Mouse (Mus musculus): ENCODE measurements around the gene Hdlbp. TPM values are rescaled to one million over a fixed set of nuclear protein-coding genes. Genes with fewer than 3 reads are reported as not detected.
"Not testable (repeated sequence)": the region's sequence is repeated elsewhere in the genome, so short reads cannot be mapped to it uniquely, and the experiment has no call there.

The Hdlbp gene
- polyA plus RNA-seq, 1 experiment from 2014 or later: 142 TPM

GRCm38 (mm10) chr1:93459101-93459500 lies 19.5 kb downstream of the Hdlbp start:
- Histone ChIP-seq H3K36me3 (ENCODE audit: control insufficient read depth, insufficient read depth, low read length) (no peaks in the 10 kb centered on the region), H3K9ac (ENCODE audit: low read length) (no peak overlapping the region), H3K4me1 (replicated peaks; ENCODE audit: control insufficient read depth, insufficient read depth, low read length) (no peaks in the 10 kb centered on the region), H3K4me3 (ENCODE audit: low read depth, low read length) (no peak overlapping the region), H3K27me3 (replicated peaks; ENCODE audit: control insufficient read depth, insufficient read depth, low read length) (no peaks in the 10 kb centered on the region), H3K4me2 (ENCODE audit: low read length) (no peak overlapping the region), H3K27ac (ENCODE audit: low read depth) (no peak overlapping the region), H3K9me3 (ENCODE audit: control insufficient read depth, low read length) (no peaks in the 10 kb centered on the region)
- 69% methylated on average over 3 of the region's 3 CpGs for WGBS
- DNase-seq (ENCODE audit: low spot score): no peak
- no peak for ATAC-seq (replicated peaks; ENCODE audit: low FRiP score, low TSS enrichment, low read depth)

DNA sequence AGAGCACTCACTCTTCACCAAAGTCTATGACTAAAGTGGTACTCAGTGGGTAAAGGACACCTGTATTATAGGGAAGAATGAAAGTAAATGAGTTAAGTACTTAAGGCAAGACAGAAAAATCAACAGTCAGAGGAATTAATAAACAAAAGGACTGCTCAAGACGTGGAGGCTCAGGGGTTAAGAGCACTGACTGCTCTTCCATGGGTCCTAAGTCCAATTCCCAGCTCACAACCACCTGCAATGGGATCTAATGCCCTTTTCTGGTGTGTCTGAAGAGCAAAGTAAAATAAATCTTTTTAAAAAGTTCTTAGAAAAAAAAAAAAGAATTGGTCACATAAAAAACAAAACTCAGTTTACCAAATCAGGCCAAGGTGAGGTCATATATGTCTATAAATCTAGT lies 20.3 kb downstream of the Hdlbp start:
- no peak overlapping the region for H3K4me3 ChIP-seq (ENCODE audit: low read depth, low read length)
- H3K9ac ChIP-seq (ENCODE audit: low read length): no peak overlapping the region
- WGBS: 18% methylated on average over 1 of the region's 1 CpGs
- H3K4me1 ChIP-seq (replicated peaks; ENCODE audit: control insufficient read depth, insufficient read depth, low read length): no peaks in the 10 kb centered on the region
- H3K27ac ChIP-seq (ENCODE audit: low read depth): no peak overlapping the region
- H3K36me3 ChIP-seq (ENCODE audit: control insufficient read depth, insufficient read depth, low read length): no peaks in the 10 kb centered on the region
- H3K27me3 ChIP-seq (replicated peaks; ENCODE audit: control insufficient read depth, insufficient read depth, low read length): no peaks in the 10 kb centered on the region
- H3K4me2 ChIP-seq (ENCODE audit: low read length): no peak overlapping the region
- no peaks in the 10 kb centered on the region for H3K9me3 ChIP-seq (ENCODE audit: control insufficient read depth, low read length)
- DNase-seq (ENCODE audit: low spot score): peak; percentile 34
- no peak for ATAC-seq (replicated peaks; ENCODE audit: low FRiP score, low TSS enrichment, low read depth)

GRCm38 (mm10) chr1:93453721-93454255 lies 24.8 kb downstream of the Hdlbp start:
- no peak overlapping the region for H3K27ac ChIP-seq (ENCODE audit: low read depth)
- ATAC-seq (replicated peaks; ENCODE audit: low FRiP score, low TSS enrichment, low read depth) (no peak), DNase-seq (ENCODE audit: low spot score) (peak; percentile 12)
- H3K4me3 ChIP-seq (ENCODE audit: low read depth, low read length): no peak overlapping the region
- H3K4me2 ChIP-seq (ENCODE audit: low read length): no peak overlapping the region
- no peak overlapping the region for H3K9ac ChIP-seq (ENCODE audit: low read length)
- H3K4me1 ChIP-seq (replicated peaks; ENCODE audit: control insufficient read depth, insufficient read depth, low read length): no peaks in the 10 kb centered on the region
- H3K27me3 ChIP-seq (replicated peaks; ENCODE audit: control insufficient read depth, insufficient read depth, low read length): no peaks in the 10 kb centered on the region
- H3K9me3 ChIP-seq (ENCODE audit: control insufficient read depth, low read length): no peaks in the 10 kb centered on the region
- H3K36me3 ChIP-seq (ENCODE audit: control insufficient read depth, insufficient read depth, low read length): no peaks in the 10 kb centered on the region

GRCm38 (mm10) chr1:93450118-93450517 lies 28.5 kb downstream of the Hdlbp start:
- H3K27me3 ChIP-seq (replicated peaks; ENCODE audit: control insufficient read depth, insufficient read depth, low read length); H3K27ac ChIP-seq (ENCODE audit: low read depth); ATAC-seq (replicated peaks; ENCODE audit: low FRiP score, low TSS enrichment, low read depth); H3K4me3 ChIP-seq (ENCODE audit: low read depth, low read length); H3K4me2 ChIP-seq (ENCODE audit: low read length); DNase-seq (ENCODE audit: low spot score); H3K9me3 ChIP-seq (ENCODE audit: control insufficient read depth, low read length); H3K4me1 ChIP-seq (replicated peaks; ENCODE audit: control insufficient read depth, insufficient read depth, low read length); H3K36me3 ChIP-seq (ENCODE audit: control insufficient read depth, insufficient read depth, low read length); H3K9ac ChIP-seq (ENCODE audit: low read length): not testable (repeated sequence)
- WGBS: 84% methylated on average over 5 of the region's 5 CpGs

DNA sequence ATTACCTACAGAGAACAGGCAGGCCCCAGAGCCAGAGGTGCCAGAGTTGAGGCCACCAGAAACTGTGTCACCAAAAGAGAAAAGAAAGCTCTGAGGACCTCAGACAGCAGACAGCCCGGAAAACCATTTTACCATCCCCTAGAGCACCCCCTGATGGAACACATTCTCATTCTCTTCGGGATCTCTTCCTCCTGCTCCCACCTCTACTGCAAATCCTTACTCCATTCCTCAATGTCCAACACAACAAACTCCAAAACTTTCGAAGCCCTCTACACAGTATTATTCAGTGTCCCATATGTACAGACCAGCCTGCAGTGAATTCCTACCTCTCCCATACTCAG lies 32.8 kb downstream of the Hdlbp start:
- H3K9me3 ChIP-seq (ENCODE audit: control insufficient read depth, low read length): no peaks in the 10 kb centered on the region
- peak overlapping the region; percentile 46 for H3K4me2 ChIP-seq (ENCODE audit: low read length)
- H3K9ac ChIP-seq (ENCODE audit: low read length): peak overlapping the region; percentile 79
- peaks cover 24% of the 10 kb centered on the region for H3K4me1 ChIP-seq (replicated peaks; ENCODE audit: control insufficient read depth, insufficient read depth, low read length)
- ATAC-seq (replicated peaks; ENCODE audit: low FRiP score, low TSS enrichment, low read depth) (peak; percentile 44), DNase-seq (ENCODE audit: low spot score) (no peak)
- H3K27ac ChIP-seq (ENCODE audit: low read depth): peak overlapping the region; percentile 95
- H3K27me3 ChIP-seq (replicated peaks; ENCODE audit: control insufficient read depth, insufficient read depth, low read length): no peaks in the 10 kb centered on the region
- H3K36me3 ChIP-seq (ENCODE audit: control insufficient read depth, insufficient read depth, low read length): peaks cover 24% of the 10 kb centered on the region
- 9% methylated on average over 3 of the region's 3 CpGs for whole genome bisulfite sequencing
- peak overlapping the region; percentile 74 for H3K4me3 ChIP-seq (ENCODE audit: low read depth, low read length)

DNA sequence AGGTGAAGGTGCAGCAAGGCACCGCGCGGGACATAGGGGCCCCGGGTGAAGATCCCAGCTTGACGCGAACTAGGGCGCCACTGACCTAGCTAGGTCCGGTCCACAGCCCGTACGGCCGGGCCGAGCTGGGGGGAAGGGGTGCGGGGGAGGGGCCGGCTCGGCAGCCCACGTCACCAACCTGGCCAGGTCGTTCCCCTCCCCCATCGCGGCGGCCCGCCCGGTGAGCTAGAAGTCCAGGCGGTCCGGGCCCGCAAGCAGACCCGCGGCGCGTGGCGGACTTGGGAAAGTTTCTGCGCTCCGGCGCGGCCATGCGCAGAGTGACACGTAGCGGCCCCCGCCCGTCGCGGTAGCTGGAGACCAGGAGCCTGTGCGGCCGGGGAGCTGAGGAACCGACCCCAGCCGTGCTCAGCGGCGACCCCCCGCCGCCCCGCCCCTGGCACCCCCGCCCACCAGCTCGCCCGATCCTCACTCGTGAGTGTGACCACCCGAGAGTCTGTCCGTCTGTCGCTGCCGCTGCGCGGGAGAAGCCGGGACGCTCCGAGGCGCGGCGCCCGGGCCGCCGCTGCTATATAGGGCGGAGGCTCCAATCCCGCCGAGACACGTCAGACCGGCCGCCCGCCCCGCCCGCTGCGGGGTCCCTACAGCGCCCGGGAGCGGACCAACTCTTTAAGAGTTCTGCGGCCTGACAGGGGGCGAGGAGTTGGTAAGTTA lies 33.3 kb downstream of the Hdlbp start:
- peaks cover 24% of the 10 kb centered on the region for H3K4me1 ChIP-seq (replicated peaks; ENCODE audit: control insufficient read depth, insufficient read depth, low read length)
- H3K9ac ChIP-seq (ENCODE audit: low read length): peak overlapping the region; percentile 79
- under 1% methylated on average over 70 of the region's 84 CpGs for WGBS
- H3K36me3 ChIP-seq (ENCODE audit: control insufficient read depth, insufficient read depth, low read length): peaks cover 29% of the 10 kb centered on the region
- H3K9me3 ChIP-seq (ENCODE audit: control insufficient read depth, low read length): no peaks in the 10 kb centered on the region
- peak overlapping the region; percentile 95 for H3K27ac ChIP-seq (ENCODE audit: low read depth)
- peak; percentile 93 for DNase-seq (ENCODE audit: low spot score)
- peak overlapping the region; percentile 74 for H3K4me3 ChIP-seq (ENCODE audit: low read depth, low read length)
- no peaks in the 10 kb centered on the region for H3K27me3 ChIP-seq (replicated peaks; ENCODE audit: control insufficient read depth, insufficient read depth, low read length)
- H3K4me2 ChIP-seq (ENCODE audit: low read length): peak overlapping the region; percentile 46
- peak; percentile 92 for ATAC-seq (replicated peaks; ENCODE audit: low FRiP score, low TSS enrichment, low read depth)

GRCm38 (mm10) chr1:93444405-93445110 lies 34.1 kb downstream of the Hdlbp start:
- Histone ChIP-seq H3K9ac (ENCODE audit: low read length) (peak overlapping the region; percentile 79), H3K27ac (ENCODE audit: low read depth) (peak overlapping the region; percentile 95), H3K4me3 (ENCODE audit: low read depth, low read length) (peak overlapping the region; percentile 74), H3K36me3 (ENCODE audit: control insufficient read depth, insufficient read depth, low read length) (peaks cover 36% of the 10 kb centered on the region), H3K4me2 (ENCODE audit: low read length) (peak overlapping the region; percentile 46), H3K9me3 (ENCODE audit: control insufficient read depth, low read length) (no peaks in the 10 kb centered on the region), H3K27me3 (replicated peaks; ENCODE audit: control insufficient read depth, insufficient read depth, low read length) (no peaks in the 10 kb centered on the region), H3K4me1 (replicated peaks; ENCODE audit: control insufficient read depth, insufficient read depth, low read length) (peaks cover 24% of the 10 kb centered on the region)
- peak; percentile 78 for ATAC-seq (replicated peaks; ENCODE audit: low FRiP score, low TSS enrichment, low read depth)
- DNase-seq (ENCODE audit: low spot score): no peak
- WGBS: 3% methylated on average over 18 of the region's 18 CpGs

DNA sequence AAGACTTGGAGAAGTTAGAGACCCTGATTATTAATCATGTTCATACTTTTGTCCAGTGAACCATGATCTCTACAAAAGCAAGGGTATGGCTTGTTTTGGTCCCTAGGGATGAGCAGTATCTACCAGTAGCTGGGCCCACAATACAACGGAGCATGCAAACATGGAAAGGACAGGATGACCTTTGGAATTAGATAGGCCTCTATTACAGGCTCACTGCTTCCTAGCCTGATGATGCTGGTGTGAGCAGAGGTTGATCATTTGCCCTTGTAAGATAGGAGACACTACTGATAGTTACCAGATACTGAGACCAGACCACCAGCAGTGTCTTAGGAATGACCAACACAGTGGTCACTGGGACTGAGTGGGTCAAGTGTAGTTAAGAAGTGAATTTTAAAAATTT lies 39.3 kb downstream of the Hdlbp start:
- Histone ChIP-seq H3K4me3 (ENCODE audit: low read depth, low read length) (no peak overlapping the region), H3K4me1 (replicated peaks; ENCODE audit: control insufficient read depth, insufficient read depth, low read length) (peaks cover 14% of the 10 kb centered on the region), H3K27me3 (replicated peaks; ENCODE audit: control insufficient read depth, insufficient read depth, low read length) (no peaks in the 10 kb centered on the region), H3K9ac (ENCODE audit: low read length) (no peak overlapping the region), H3K4me2 (ENCODE audit: low read length) (no peak overlapping the region), H3K36me3 (ENCODE audit: control insufficient read depth, insufficient read depth, low read length) (peaks cover 85% of the 10 kb centered on the region), H3K9me3 (ENCODE audit: control insufficient read depth, low read length) (no peaks in the 10 kb centered on the region), H3K27ac (ENCODE audit: low read depth) (no peak overlapping the region)
- DNase-seq (ENCODE audit: low spot score): no peak
- WGBS: 89% methylated on average over 1 of the region's 1 CpGs
- no peak for ATAC-seq (replicated peaks; ENCODE audit: low FRiP score, low TSS enrichment, low read depth)

All from intestine, embryonic 14.5 days (tissue).